Mouse (Mus musculus) MEL (cell line): Measurements from ENCODE around the gene Tspan13. TPM values are rescaled to one million over a fixed set of nuclear protein-coding genes. Genes with fewer than 3 reads are reported as not detected.
A peak's percentile ranks its signal among the peaks of the same experiment; 100 is the strongest.

Source experiments
- DNase-seq: peaks from one replicate; pipeline ENCODE4 v3.0.0; 2011; ENCODE audit warnings: low read depth, low spot score
- H3K27ac ChIP-seq: 2 replicates; pipeline ENCODE4 v1.5.1; 2012; ENCODE audit warnings: low read depth, mild to moderate bottlenecking, control low read depth, low read length, moderate library complexity; ENCODE audit not compliant: control insufficient read depth
- H3K27me3 ChIP-seq, 2 experiments: fragments of 150-350 bp in 1 of 2; sonication (generic) in 1 of 2; 2 replicates each; pipeline ENCODE4 v1.6.1; 2012; ENCODE audit warnings: low read length in 2 of 2, mild to moderate bottlenecking in 2 of 2, improper control_type of control experiment in 1 of 2, moderate library complexity in 1 of 2; ENCODE audit not compliant: insufficient read depth in 2 of 2, control insufficient read depth in 1 of 2
- H3K36me3 ChIP-seq, 2 experiments: 2 replicates each; pipeline ENCODE4 v1.6.1; 2012 to 2014; ENCODE audit warnings: low read length in 2 of 2, improper control_type of control experiment in 1 of 2, inconsistent platforms in 1 of 2, mild to moderate bottlenecking in 1 of 2; ENCODE audit not compliant: insufficient read depth in 2 of 2, control insufficient read depth in 1 of 2
- H3K4me1 ChIP-seq, 2 experiments: fragments of 150-350 bp in 1 of 2; sonication (generic) in 1 of 2; 2 replicates each; pipeline ENCODE4 v1.6.1; 2012; ENCODE audit warnings: low read length in 2 of 2, improper control_type of control experiment in 1 of 2, mild to moderate bottlenecking in 1 of 2; ENCODE audit not compliant: insufficient read depth in 2 of 2, control insufficient read depth in 1 of 2
- H3K4me3 ChIP-seq, 2 experiments: fragments of 150-350 bp in 1 of 2; sonication (generic) in 1 of 2; 2 replicates each; pipeline ENCODE4 v1.5.1; 2012; ENCODE audit warnings: low read depth in 2 of 2, low read length in 2 of 2, mild to moderate bottlenecking in 2 of 2, moderate library complexity in 2 of 2, control low read depth in 1 of 2, improper control_type of control experiment in 1 of 2; ENCODE audit not compliant: control insufficient read depth in 1 of 2, insufficient read depth in 1 of 2
- H3K79me2 ChIP-seq: 2 replicates; pipeline ENCODE4 v1.6.1; 2012; ENCODE audit warnings: mild to moderate bottlenecking, low read length, moderate library complexity; ENCODE audit not compliant: control insufficient read depth, poor library complexity, insufficient read depth
- H3K9ac ChIP-seq: 2 replicates; pipeline ENCODE4 v1.6.1; 2012; ENCODE audit warnings: low read depth, mild to moderate bottlenecking, control low read depth, low read length, moderate library complexity; ENCODE audit not compliant: control insufficient read depth, poor library complexity, severe bottlenecking
- H3K9me3 ChIP-seq: fragments of 150-350 bp; sonication (generic); replicated peaks from 2 replicates; pipeline ENCODE4 v1.6.1; 2012; ENCODE audit warnings: mild to moderate bottlenecking, low read length, improper control_type of control experiment, moderate library complexity; ENCODE audit not compliant: insufficient read depth
- BHLHE40 ChIP-seq: IDR thresholded peaks from 2 replicates; pipeline ENCODE4 v1.6.1; 2012; ENCODE audit warnings: low read depth, mild to moderate bottlenecking, inconsistent platforms, low read length, improper control_type of control experiment, borderline replicate concordance
- CHD1 ChIP-seq: IDR thresholded peaks from 2 replicates; pipeline ENCODE4 v1.6.1; 2012; ENCODE audit warnings: low read depth, mild to moderate bottlenecking, inconsistent platforms, low read length, improper control_type of control experiment
- CHD2 ChIP-seq: IDR thresholded peaks from 2 replicates; pipeline ENCODE4 v1.6.1; 2011; ENCODE audit warnings: low read length, improper control_type of control experiment
- CTCF ChIP-seq, 3 experiments: IDR thresholded peaks in 2 of 3; conservative IDR thresholded peaks in 1 of 3; 2 replicates each; pipeline ENCODE4 v1.5.1; 2011 to 2012; ENCODE audit warnings: low read length in 3 of 3, low read depth in 2 of 3, mild to moderate bottlenecking in 2 of 3, improper control_type of control experiment in 1 of 3, inconsistent platforms in 1 of 3, mixed read lengths in 1 of 3, moderate library complexity in 1 of 3; ENCODE audit not compliant: control insufficient read depth in 1 of 3, insufficient read depth in 1 of 3, poor library complexity in 1 of 3, severe bottlenecking in 1 of 3
- ETS1 ChIP-seq: IDR thresholded peaks from 2 replicates; pipeline ENCODE4 v1.6.1; 2012; ENCODE audit warnings: low read depth, mild to moderate bottlenecking, inconsistent platforms, low read length, improper control_type of control experiment, moderate library complexity
- GABPA ChIP-seq: IDR thresholded peaks from 2 replicates; pipeline ENCODE4 v1.6.1; 2012; ENCODE audit warnings: low read depth, mild to moderate bottlenecking, inconsistent platforms, low read length, improper control_type of control experiment, moderate library complexity
- GATA1 ChIP-seq: IDR thresholded peaks from 2 replicates; pipeline ENCODE4 v1.6.1; 2011; ENCODE audit warnings: low read depth, low read length, improper control_type of control experiment
- HCFC1 ChIP-seq: IDR thresholded peaks from 2 replicates; pipeline ENCODE4 v1.6.1; 2012; ENCODE audit warnings: low read depth, mild to moderate bottlenecking, inconsistent platforms, low read length, improper control_type of control experiment, moderate library complexity
- KAT2A ChIP-seq: conservative IDR thresholded peaks from 2 replicates; pipeline ENCODE4 v1.6.1; 2012; ENCODE audit warnings: low read depth, low read length, improper control_type of control experiment, inconsistent platforms
- MAX ChIP-seq: IDR thresholded peaks from 2 replicates; pipeline ENCODE4 v1.6.1; 2011; ENCODE audit warnings: low read length, improper control_type of control experiment
- MAZ ChIP-seq: IDR thresholded peaks from 2 replicates; pipeline ENCODE4 v1.6.1; 2012; ENCODE audit warnings: low read depth, mild to moderate bottlenecking, inconsistent platforms, low read length, improper control_type of control experiment
- NELFE ChIP-seq: IDR thresholded peaks from 2 replicates; pipeline ENCODE4 v1.6.1; 2011; ENCODE audit warnings: low read depth, low read length, improper control_type of control experiment
- NRF1 ChIP-seq: IDR thresholded peaks from 2 replicates; pipeline ENCODE4 v1.6.1; 2014; ENCODE audit warnings: low read depth, mild to moderate bottlenecking, inconsistent platforms, low read length, improper control_type of control experiment, moderate library complexity; ENCODE audit not compliant: poor library complexity, insufficient read depth, severe bottlenecking
- POLR2AphosphoS2 ChIP-seq: IDR thresholded peaks from 2 replicates; pipeline ENCODE4 v1.6.1; 2011; ENCODE audit warnings: low read length, improper control_type of control experiment
- RAD21 ChIP-seq: IDR thresholded peaks from 2 replicates; pipeline ENCODE4 v1.6.1; 2011; ENCODE audit warnings: mild to moderate bottlenecking, low read depth, low read length, improper control_type of control experiment
- SIN3A ChIP-seq: IDR thresholded peaks from 2 replicates; pipeline ENCODE4 v1.6.1; 2012; ENCODE audit warnings: low read length, improper control_type of control experiment, inconsistent platforms
- SMC3 ChIP-seq: IDR thresholded peaks from 2 replicates; pipeline ENCODE4 v1.6.1; 2011; ENCODE audit warnings: low read depth, low read length, improper control_type of control experiment
- TBP ChIP-seq: IDR thresholded peaks from 2 replicates; pipeline ENCODE4 v1.8.0; 2011; ENCODE audit warnings: low read depth, low read length, improper control_type of control experiment
- UBTF ChIP-seq: IDR thresholded peaks from 2 replicates; pipeline ENCODE4 v1.6.1; 2012; ENCODE audit warnings: low read depth, mild to moderate bottlenecking, inconsistent platforms, low read length, improper control_type of control experiment, moderate library complexity, borderline replicate concordance; ENCODE audit not compliant: insufficient read depth
- ZC3H11A ChIP-seq: IDR thresholded peaks from 2 replicates; pipeline ENCODE4 v1.6.1; 2012; ENCODE audit warnings: low read depth, mild to moderate bottlenecking, inconsistent platforms, low read length, improper control_type of control experiment
- ZKSCAN1 ChIP-seq: IDR thresholded peaks from 2 replicates; pipeline ENCODE4 v1.6.1; 2012; ENCODE audit warnings: low read depth, mild to moderate bottlenecking, inconsistent platforms, low read length, improper control_type of control experiment, moderate library complexity
- ZMIZ1 ChIP-seq: IDR thresholded peaks from 2 replicates; pipeline ENCODE4 v1.6.1; 2012; ENCODE audit warnings: low read depth, mild to moderate bottlenecking, inconsistent platforms, low read length, improper control_type of control experiment, moderate library complexity
- ZNF384 ChIP-seq: IDR thresholded peaks from 2 replicates; pipeline ENCODE4 v1.6.1; 2012; ENCODE audit warnings: low read depth, mild to moderate bottlenecking, inconsistent platforms, low read length, improper control_type of control experiment
- polyA plus RNA-seq, 2 experiments: library from polyadenylated mRNA; stranded (reverse) in 1 of 2; unstranded in 1 of 2; fragments of >175 nt in 1 of 2; fragments of >200 nt in 1 of 2; gene quantifications; 2 replicates each; pipeline versions ENCODE4 v1.2.1 to v1.2.4; 2012; ENCODE audit warnings: low replicate concordance in 2 of 2, low read depth in 1 of 2; ENCODE audit not compliant: insufficient read length in 2 of 2, insufficient read depth in 1 of 2, missing spikeins in 1 of 2
- total RNA-seq: library from RNA; depleted of rRNA; stranded (reverse); fragments of 300-350 nt; gene quantifications from 2 replicates; pipeline ENCODE4 v1.2.3, GENCODE M21; 2012

The Tspan13 gene
- total and polyA plus RNA-seq, 3 experiments = 23.0 to 37.5 TPM; not detected in 1

GRCm38 (mm10) chr12:36017791-36018190, 24.5 kb downstream of the Tspan13 start:
- peak; percentile 25 for DNase-seq
- TF ChIP-seq GABPA = no peak
- peak; percentile 16 to 46 (median 31); a peak in 5 of 6 replicates for TF ChIP-seq CTCF (IDR thresholded peaks at IDR 0.05 in 2 of 3, conservative IDR thresholded peaks at IDR 0.05 in 1 of 3; ENCODE audit: control insufficient read depth in 1 of 3, insufficient read depth in 1 of 3, low read depth in 2 of 3, low read length in 3 of 3, poor library complexity in 1 of 3, severe bottlenecking in 1 of 3)
- H3K9me3 ChIP-seq = no peaks in the 10 kb centered on the region
- peaks cover 0 to 3% of the 10 kb centered on the region in 2 experiments; a peak in 3 of 4 replicates for H3K36me3 ChIP-seq
- no peaks in the 10 kb centered on the region for H3K79me2 ChIP-seq
- H3K4me1 ChIP-seq = no peaks in the 10 kb centered on the region
- no peaks in the 10 kb centered on the region for H3K27me3 ChIP-seq
- no peak overlapping the region for H3K9ac ChIP-seq
- H3K4me3 ChIP-seq = no peak overlapping the region
- no peak overlapping the region for H3K27ac ChIP-seq

DNA sequence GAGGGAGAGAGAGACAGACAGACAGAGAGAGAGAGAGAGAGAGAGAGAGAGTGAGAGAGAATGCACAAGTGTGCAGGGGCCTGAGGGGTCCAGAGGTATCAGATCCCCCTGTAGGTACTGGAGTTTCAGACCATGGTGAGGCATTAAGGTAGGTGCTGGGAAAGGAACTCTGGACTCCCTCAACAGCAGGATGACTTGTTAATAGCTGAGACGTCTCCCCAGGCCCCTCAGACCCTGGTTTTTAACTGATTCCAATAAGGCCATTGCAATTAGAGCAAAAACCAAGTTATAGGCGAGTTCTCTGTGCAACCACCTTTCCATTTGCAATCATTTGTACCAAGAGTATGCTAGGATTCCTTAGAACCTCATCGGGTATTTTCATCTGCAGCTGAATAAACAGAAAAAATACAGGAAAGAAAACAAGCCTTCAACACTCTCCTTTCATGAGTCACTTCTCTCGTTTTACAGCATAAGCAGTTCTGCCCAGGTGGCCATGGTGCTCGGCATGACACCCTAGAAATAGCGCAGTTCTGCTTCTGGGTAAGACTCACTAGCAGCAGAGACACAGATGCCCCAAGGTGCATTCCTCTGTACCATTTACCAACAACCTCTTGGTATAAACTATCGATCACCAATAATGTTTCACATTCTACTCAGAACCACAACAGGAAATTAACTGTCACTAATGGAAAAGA, 28.9 kb downstream of the Tspan13 start:
- H3K9me3 ChIP-seq = no peaks in the 10 kb centered on the region
- H3K9ac ChIP-seq = no peak overlapping the region
- H3K27ac ChIP-seq = no peak overlapping the region
- H3K27me3 ChIP-seq = no peaks in the 10 kb centered on the region
- no peak overlapping the region for H3K4me3 ChIP-seq
- no peaks in the 10 kb centered on the region for H3K4me1 ChIP-seq
- H3K36me3 ChIP-seq = no peaks in the 10 kb centered on the region; a peak in 2 of 4 replicates
- DNase-seq = no peak
- no peaks in the 10 kb centered on the region for H3K79me2 ChIP-seq
- TF ChIP-seq UBTF = no peak
- no peak for TF ChIP-seq GABPA
- no peak for TF ChIP-seq NRF1
- no peak for TF ChIP-seq CHD2
- no peak for TF ChIP-seq ZC3H11A
- no peak for TF ChIP-seq CHD1
- TF ChIP-seq HCFC1 = no peak
- TF ChIP-seq BHLHE40 = no peak
- no peak for TF ChIP-seq SMC3
- no peak for TF ChIP-seq NELFE
- no peak for TF ChIP-seq ZMIZ1

DNA sequence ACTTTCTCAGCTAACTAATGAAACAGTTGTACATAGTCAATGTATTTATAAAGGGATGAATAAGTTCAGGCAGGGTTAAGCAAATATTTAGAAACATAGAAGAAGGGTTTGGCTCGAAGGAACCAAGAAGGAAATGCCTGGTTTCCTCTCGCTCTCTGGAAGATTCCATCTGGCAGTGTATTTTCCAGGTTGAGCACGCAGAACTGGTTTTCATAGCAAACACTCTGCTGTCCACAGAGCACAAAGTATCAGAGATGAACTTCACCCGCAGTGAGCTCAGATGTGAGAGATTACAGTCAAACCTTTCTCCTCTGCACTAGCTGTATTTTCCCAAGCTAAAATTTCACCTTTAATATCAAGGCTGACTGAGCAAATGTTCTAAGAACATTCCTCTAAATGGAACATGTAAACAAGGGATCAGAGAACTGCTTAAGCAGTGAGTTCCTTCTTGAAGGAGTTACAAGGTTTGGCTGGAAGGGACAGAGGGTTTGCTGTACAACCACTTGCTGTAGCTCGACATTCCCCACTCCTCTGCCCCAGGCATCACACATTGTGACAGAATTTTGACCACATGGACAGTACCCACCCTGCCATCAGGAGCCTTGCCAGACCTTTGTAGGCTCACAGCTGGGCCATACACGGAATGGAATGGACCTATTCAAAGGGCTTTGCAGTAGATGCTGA, 33.8 kb downstream of the Tspan13 start:
- Histone ChIP-seq H3K4me1 (no peaks in the 10 kb centered on the region), H3K27ac (no peak overlapping the region), H3K9me3 (no peaks in the 10 kb centered on the region), H3K9ac (no peak overlapping the region), H3K79me2 (no peaks in the 10 kb centered on the region), H3K27me3 (no peaks in the 10 kb centered on the region), H3K36me3 (no peaks in the 10 kb centered on the region), H3K4me3 (no peak overlapping the region)
- no peak for DNase-seq
- TF ChIP-seq MAZ (no peak), ZKSCAN1 (no peak), ZNF384 (no peak), NELFE (no peak), MAX (no peak), SIN3A (no peak), POLR2AphosphoS2 (no peak), NRF1 (no peak), RAD21 (no peak), ZC3H11A (no peak), TBP (no peak), ETS1 (no peak), CTCF (IDR thresholded peaks at IDR 0.05 in 2 of 3, conservative IDR thresholded peaks at IDR 0.05 in 1 of 3; ENCODE audit: control insufficient read depth in 1 of 3, insufficient read depth in 1 of 3, low read depth in 2 of 3, low read length in 3 of 3, poor library complexity in 1 of 3, severe bottlenecking in 1 of 3) (no peak), GATA1 (no peak), BHLHE40 (no peak), KAT2A (no peak)
